Mouse (Mus musculus) cortical plate, adult 2 months (tissue): Measurements from ENCODE around the gene Zc3h15.

Experiments used
- CTCF ChIP-seq: fragments of 200-500 bp; IDR thresholded peaks from 2 replicates; pipeline ENCODE4 v1.5.1; 2011; ENCODE audit warnings: mild to moderate bottlenecking, control low read depth, low read length; ENCODE audit not compliant: insufficient read depth; ENCODE audit errors: extremely low read depth
- POLR2A ChIP-seq: fragments of 200-500 bp; IDR thresholded peaks from 2 replicates; pipeline ENCODE4 v1.6.1; 2011; ENCODE audit warnings: mild to moderate bottlenecking, low read length, control low read depth; ENCODE audit not compliant: insufficient read depth; ENCODE audit errors: extremely low read depth

- TF ChIP-seq POLR2A (no peak), CTCF (no peak)
Measured at GRCm38 (mm10) chr2:83622792-83623191, 21.4 kb upstream of the Zc3h15 start.
